Comparison of ENCODE assay signal across 14 mouse cellular contexts in genomic region chr17:85614722-85615331, GRCm38 (mm10). TPM values are rescaled to one million over a fixed set of nuclear protein-coding genes. Genes with fewer than 3 reads are reported as not detected.
DNase-seq lines count a peak whose midpoint lies in the region; ATAC-seq and TF ChIP-seq lines count a peak whose summit lies in the region.
"Had no signal": no experiment of that assay in that cellular context is flagged by ENCODE, and none has a peak within 500 bp of the region (broad histone marks: within the 10 kb centered on the region; RNA-seq: fewer than 3 reads in every experiment).

No protein-coding gene starts in this region.

- ATAC-seq in heart, embryonic 11.5 days (replicated peaks; ENCODE audit: insufficient number of reproducible peaks, low FRiP score, low TSS enrichment), result no peak
- ATAC-seq in limb, embryonic 14.5 days (ENCODE audit: low FRiP score, low read depth), result no peak
- ATAC-seq in liver, embryonic 11.5 days (replicated peaks; ENCODE audit: low FRiP score), result no peak

- no peak overlapping the region for H3K27ac ChIP-seq in heart, embryonic 11.5 days (ENCODE audit: low read depth, low read length)
- H3K27ac ChIP-seq in forebrain, embryonic 10.5 days, result peak overlapping the region; percentile 95
- no peak overlapping the region for H3K27ac ChIP-seq in limb, embryonic 14.5 days (replicated peaks; ENCODE audit: low read depth, low read length)
- H3K27ac ChIP-seq in liver, embryonic 11.5 days (ENCODE audit: low read depth, low read length), result no peak overlapping the region
- H3K27ac ChIP-seq: macrophage had no signal

- peak overlapping the region; percentile 52 for H3K4me2 ChIP-seq in heart, embryonic 11.5 days
- H3K4me2 ChIP-seq in limb, embryonic 14.5 days (replicated peaks; ENCODE audit: low read depth, low read length, severe bottlenecking), result peak overlapping the region; percentile 21
- H3K4me2 ChIP-seq in liver, embryonic 11.5 days, result no peak overlapping the region

- no peak for DNase-seq in heart, postnatal 25 days (ENCODE audit: low spot score)
- DNase-seq in ES-CJ7 (ENCODE audit: low read depth, low spot score), result peak; percentile 69
- peak; percentile 64 for DNase-seq in forebrain, embryonic 10.5 days (ENCODE audit: extremely low spot score, low spot score)
- DNase-seq in limb, embryonic 14.5 days (ENCODE audit: low spot score), result no peak
- no peak for DNase-seq in adrenal gland, postnatal 25 days
- DNase-seq in liver, embryonic 11.5 days (ENCODE audit: low spot score), result no peak
- DNase-seq in urinary bladder, postnatal 14 days (ENCODE audit: low spot score), result no peak
- DNase-seq: cerebellum, adult 2 months; left cerebral cortex, postnatal 4 days had no signal

- intact Hi-C loops in heart, postnatal 25 days (cut with DNase I), result no loop called here

- peak overlapping the region; percentile 27 for H3K4me3 ChIP-seq in heart, embryonic 11.5 days (ENCODE audit: low read depth, low read length)
- H3K4me3 ChIP-seq in forebrain, embryonic 10.5 days, result peak overlapping the region; percentile 76
- H3K4me3 ChIP-seq in limb, embryonic 14.5 days (replicated peaks; ENCODE audit: low read length), result peak overlapping the region; percentile 12
- H3K4me3 ChIP-seq in liver, embryonic 11.5 days (ENCODE audit: low read depth, low read length), result no peak overlapping the region

- peaks cover 13% of the 10 kb centered on the region for H3K4me1 ChIP-seq in heart, embryonic 11.5 days (ENCODE audit: control insufficient read depth, insufficient read depth, low read length)
- H3K4me1 ChIP-seq in forebrain, embryonic 10.5 days, result peaks cover 95% of the 10 kb centered on the region
- H3K4me1 ChIP-seq in limb, embryonic 14.5 days (ENCODE audit: control insufficient read depth, insufficient read depth, low read length), result 0 out of 2 replicates have a peak, but pooled peaks cover 4% of the 10 kb centered on the region
- no peaks in the 10 kb centered on the region for H3K4me1 ChIP-seq in liver, embryonic 11.5 days (replicated peaks; ENCODE audit: control insufficient read depth, insufficient read depth, low read length)

- H3K27me3 ChIP-seq in heart, embryonic 11.5 days (ENCODE audit: control insufficient read depth, insufficient read depth, low read length), result peaks cover 99% of the 10 kb centered on the region
- peaks cover 100% of the 10 kb centered on the region for H3K27me3 ChIP-seq in forebrain, embryonic 10.5 days (ENCODE audit: poor library complexity, severe bottlenecking)
- peaks cover 100% of the 10 kb centered on the region for H3K27me3 ChIP-seq in limb, embryonic 14.5 days (ENCODE audit: control insufficient read depth, insufficient read depth, low read length)
- H3K27me3 ChIP-seq in liver, embryonic 11.5 days (replicated peaks; ENCODE audit: control insufficient read depth, insufficient read depth, low read length), result peaks cover 100% of the 10 kb centered on the region

- H3K9me3 ChIP-seq in heart, embryonic 11.5 days (replicated peaks; ENCODE audit: control insufficient read depth, low read length), result no peaks in the 10 kb centered on the region
- no peaks in the 10 kb centered on the region for H3K9me3 ChIP-seq in forebrain, embryonic 10.5 days
- H3K9me3 ChIP-seq in limb, embryonic 14.5 days (ENCODE audit: control insufficient read depth, low read length), result no peaks in the 10 kb centered on the region
- H3K9me3 ChIP-seq in liver, embryonic 11.5 days (ENCODE audit: control insufficient read depth, low read length), result no peaks in the 10 kb centered on the region

- no peak for TF ChIP-seq POLR2A in limb, embryonic 14.5 days (IDR thresholded peaks at IDR 0.05; ENCODE audit: borderline replicate concordance, extremely low read depth, insufficient read depth, insufficient read length)

- WGBS in heart, embryonic 11.5 days (ENCODE audit: insufficient replicate concordance), result 2% methylated on average over 37 of the region's 38 CpGs
- WGBS in forebrain, embryonic 10.5 days, result under 1% methylated on average over 38 of the region's 38 CpGs
- WGBS in limb, embryonic 14.5 days, result under 1% methylated on average over 36 of the region's 38 CpGs
- WGBS in liver, embryonic 11.5 days, result 2% methylated on average over 38 of the region's 38 CpGs

- H3K36me3 ChIP-seq in heart, embryonic 11.5 days (ENCODE audit: control insufficient read depth, insufficient read depth, low read length), result no peaks in the 10 kb centered on the region
- peaks cover 7% of the 10 kb centered on the region; the same call in 1 of the 2 replicates for H3K36me3 ChIP-seq in forebrain, embryonic 10.5 days (replicated peaks)
- H3K36me3 ChIP-seq in limb, embryonic 14.5 days (ENCODE audit: control insufficient read depth, insufficient read depth, low read length), result no peaks in the 10 kb centered on the region
- no peaks in the 10 kb centered on the region for H3K36me3 ChIP-seq in liver, embryonic 11.5 days (ENCODE audit: control insufficient read depth, insufficient read depth, low read length)

- H3K9ac ChIP-seq in heart, embryonic 11.5 days (ENCODE audit: low read depth, low read length), result no peak overlapping the region
- H3K9ac ChIP-seq in limb, embryonic 14.5 days (ENCODE audit: low read depth, low read length, severe bottlenecking), result no peak overlapping the region
- H3K9ac ChIP-seq in liver, embryonic 11.5 days (ENCODE audit: low read depth, low read length), result no peak overlapping the region

RNA-seq across cellular contexts. Expression of gene Six3, which starts 1.4 kb away (rescaled TPM):
- not detected in 2 replicates for polyA plus RNA-seq in heart, embryonic 11.5 days (2014; fragmentation: Nextera tagmentation; extraction: Ambion mirVana)
- not detected for total RNA-seq in heart, postnatal 25 days (2021)
- 13.1 and 15.5 TPM in 2 replicates for polyA plus RNA-seq in forebrain, embryonic 10.5 days (2016; fragmentation: Nextera tagmentation; extraction: Ambion mirVana)
- polyA plus RNA-seq in limb, embryonic 14.5 days (2012; rRNA removed), result 0.03 and 0.11 TPM in 2 replicates
- polyA plus RNA-seq in limb, embryonic 14.5 days (2014; fragmentation: Nextera tagmentation; extraction: Ambion mirVana), result not detected in 2 replicates
- total RNA-seq in adrenal gland, postnatal 25 days (2021), result not detected in 2 replicates
- not detected in 2 replicates for polyA plus RNA-seq in liver, embryonic 11.5 days (2014; fragmentation: Nextera tagmentation; extraction: Ambion mirVana)
- total RNA-seq: adrenal gland, postnatal 4 days had no signal
- polyA plus RNA-seq: large intestine, adult 2 months; macrophage; neural tube, embryonic 14.5 days had no signal

Comparison
In these comparisons a context has a peak if more than half of its experiments do, and no peak if none do; other contexts are left out.
1. DNase-seq: peak in ES-CJ7 (single experiment) and forebrain, embryonic 10.5 days (single experiment); none in heart, postnatal 25 days (single experiment), limb, embryonic 14.5 days (single experiment), adrenal gland, postnatal 25 days (single experiment), liver, embryonic 11.5 days (single experiment) and urinary bladder, postnatal 14 days (single experiment).
2. RNA of gene Six3, which starts 1.4 kb away (polyA plus RNA-seq): 13.1 to 15.5 TPM in forebrain, embryonic 10.5 days; 0.03 to 0.11 TPM in limb, embryonic 14.5 days, not detected in heart, embryonic 11.5 days and not detected in liver, embryonic 11.5 days; every median in the first group is over 10 times any median in the second.